Mouse (Mus musculus): ENCODE data around the gene Serpinb1b.

- TF ChIP-seq CTCF (IDR thresholded peaks at IDR 0.05; ENCODE audit: low read depth, low read length) (no peak), TAL1 (conservative IDR thresholded peaks at IDR 0.05; ENCODE audit: low read depth, low read length) (no peak), POLR2AphosphoS5 (IDR thresholded peaks at IDR 0.05; ENCODE audit: insufficient replicate concordance, low read depth, low read length) (no peak), GATA1 (IDR thresholded peaks at IDR 0.05; ENCODE audit: borderline replicate concordance, low read length) (no peak)
These were observed 30.2 kb upstream of the Serpinb1b start for GRCm38 (mm10) chr13:33048187-33048586.
